Mouse (Mus musculus) MEL (cell line): Measurements from ENCODE around the gene 4930404H24Rik. TPM values are rescaled to one million over a fixed set of nuclear protein-coding genes. Genes with fewer than 3 reads are reported as not detected.

ENCODE experiments used
- DNase-seq: peaks from one replicate; pipeline ENCODE4 v3.0.0; 2011; ENCODE audit warnings: low read depth, low spot score
- H3K27ac ChIP-seq: 2 replicates; pipeline ENCODE4 v1.5.1; 2012; ENCODE audit warnings: low read depth, mild to moderate bottlenecking, control low read depth, low read length, moderate library complexity; ENCODE audit not compliant: control insufficient read depth
- H3K27me3 ChIP-seq, 2 experiments: fragments of 150-350 bp in 1 of 2; sonication (generic) in 1 of 2; 2 replicates each; pipeline ENCODE4 v1.6.1; 2012; ENCODE audit warnings: low read length in 2 of 2, mild to moderate bottlenecking in 2 of 2, improper control_type of control experiment in 1 of 2, moderate library complexity in 1 of 2; ENCODE audit not compliant: insufficient read depth in 2 of 2, control insufficient read depth in 1 of 2
- H3K36me3 ChIP-seq, 2 experiments: 2 replicates each; pipeline ENCODE4 v1.6.1; 2012 to 2014; ENCODE audit warnings: low read length in 2 of 2, improper control_type of control experiment in 1 of 2, inconsistent platforms in 1 of 2, mild to moderate bottlenecking in 1 of 2; ENCODE audit not compliant: insufficient read depth in 2 of 2, control insufficient read depth in 1 of 2
- H3K4me1 ChIP-seq, 2 experiments: fragments of 150-350 bp in 1 of 2; sonication (generic) in 1 of 2; 2 replicates each; pipeline ENCODE4 v1.6.1; 2012; ENCODE audit warnings: low read length in 2 of 2, improper control_type of control experiment in 1 of 2, mild to moderate bottlenecking in 1 of 2; ENCODE audit not compliant: insufficient read depth in 2 of 2, control insufficient read depth in 1 of 2
- H3K4me3 ChIP-seq, 2 experiments: fragments of 150-350 bp in 1 of 2; sonication (generic) in 1 of 2; 2 replicates each; pipeline ENCODE4 v1.5.1; 2012; ENCODE audit warnings: low read depth in 2 of 2, low read length in 2 of 2, mild to moderate bottlenecking in 2 of 2, moderate library complexity in 2 of 2, control low read depth in 1 of 2, improper control_type of control experiment in 1 of 2; ENCODE audit not compliant: control insufficient read depth in 1 of 2, insufficient read depth in 1 of 2
- H3K79me2 ChIP-seq: 2 replicates; pipeline ENCODE4 v1.6.1; 2012; ENCODE audit warnings: mild to moderate bottlenecking, low read length, moderate library complexity; ENCODE audit not compliant: control insufficient read depth, poor library complexity, insufficient read depth
- H3K9ac ChIP-seq: 2 replicates; pipeline ENCODE4 v1.6.1; 2012; ENCODE audit warnings: low read depth, mild to moderate bottlenecking, control low read depth, low read length, moderate library complexity; ENCODE audit not compliant: control insufficient read depth, poor library complexity, severe bottlenecking
- H3K9me3 ChIP-seq: fragments of 150-350 bp; sonication (generic); replicated peaks from 2 replicates; pipeline ENCODE4 v1.6.1; 2012; ENCODE audit warnings: mild to moderate bottlenecking, low read length, improper control_type of control experiment, moderate library complexity; ENCODE audit not compliant: insufficient read depth
- BHLHE40 ChIP-seq: IDR thresholded peaks from 2 replicates; pipeline ENCODE4 v1.6.1; 2012; ENCODE audit warnings: low read depth, mild to moderate bottlenecking, inconsistent platforms, low read length, improper control_type of control experiment, borderline replicate concordance
- CHD1 ChIP-seq: IDR thresholded peaks from 2 replicates; pipeline ENCODE4 v1.6.1; 2012; ENCODE audit warnings: low read depth, mild to moderate bottlenecking, inconsistent platforms, low read length, improper control_type of control experiment
- CHD2 ChIP-seq: IDR thresholded peaks from 2 replicates; pipeline ENCODE4 v1.6.1; 2011; ENCODE audit warnings: low read length, improper control_type of control experiment
- ELF1 ChIP-seq: IDR thresholded peaks from 2 replicates; pipeline ENCODE4 v1.6.1; 2014; ENCODE audit warnings: low read depth, mild to moderate bottlenecking, inconsistent platforms, low read length, improper control_type of control experiment, moderate library complexity
- ETS1 ChIP-seq: IDR thresholded peaks from 2 replicates; pipeline ENCODE4 v1.6.1; 2012; ENCODE audit warnings: low read depth, mild to moderate bottlenecking, inconsistent platforms, low read length, improper control_type of control experiment, moderate library complexity
- GABPA ChIP-seq: IDR thresholded peaks from 2 replicates; pipeline ENCODE4 v1.6.1; 2012; ENCODE audit warnings: low read depth, mild to moderate bottlenecking, inconsistent platforms, low read length, improper control_type of control experiment, moderate library complexity
- GATA1 ChIP-seq: IDR thresholded peaks from 2 replicates; pipeline ENCODE4 v1.6.1; 2011; ENCODE audit warnings: low read depth, low read length, improper control_type of control experiment
- HCFC1 ChIP-seq: IDR thresholded peaks from 2 replicates; pipeline ENCODE4 v1.6.1; 2012; ENCODE audit warnings: low read depth, mild to moderate bottlenecking, inconsistent platforms, low read length, improper control_type of control experiment, moderate library complexity
- KAT2A ChIP-seq: conservative IDR thresholded peaks from 2 replicates; pipeline ENCODE4 v1.6.1; 2012; ENCODE audit warnings: low read depth, low read length, improper control_type of control experiment, inconsistent platforms
- MAFK ChIP-seq: IDR thresholded peaks from 2 replicates; pipeline ENCODE4 v1.6.1; 2011; ENCODE audit warnings: low read depth, mild to moderate bottlenecking, low read length, improper control_type of control experiment, borderline replicate concordance
- MAZ ChIP-seq: IDR thresholded peaks from 2 replicates; pipeline ENCODE4 v1.6.1; 2012; ENCODE audit warnings: low read depth, mild to moderate bottlenecking, inconsistent platforms, low read length, improper control_type of control experiment
- MEF2A ChIP-seq: IDR thresholded peaks from 2 replicates; pipeline ENCODE4 v1.6.1; 2014; ENCODE audit warnings: low read depth, mild to moderate bottlenecking, inconsistent platforms, low read length, improper control_type of control experiment; ENCODE audit not compliant: poor library complexity, insufficient replicate concordance, severe bottlenecking; ENCODE audit errors: extremely low read depth
- MXI1 ChIP-seq: IDR thresholded peaks from 2 replicates; pipeline ENCODE4 v1.6.1; 2011; ENCODE audit warnings: mild to moderate bottlenecking, low read depth, low read length, improper control_type of control experiment
- MYC ChIP-seq: IDR thresholded peaks from 2 replicates; pipeline ENCODE4 v1.6.1; 2011; ENCODE audit warnings: low read depth, mild to moderate bottlenecking, low read length, improper control_type of control experiment, moderate library complexity
- NELFE ChIP-seq: IDR thresholded peaks from 2 replicates; pipeline ENCODE4 v1.6.1; 2011; ENCODE audit warnings: low read depth, low read length, improper control_type of control experiment
- NRF1 ChIP-seq: IDR thresholded peaks from 2 replicates; pipeline ENCODE4 v1.6.1; 2014; ENCODE audit warnings: low read depth, mild to moderate bottlenecking, inconsistent platforms, low read length, improper control_type of control experiment, moderate library complexity; ENCODE audit not compliant: poor library complexity, insufficient read depth, severe bottlenecking
- POLR2A ChIP-seq, 2 experiments: IDR thresholded peaks; 2 replicates each; pipeline ENCODE4 v1.6.1; 2011 to 2012; ENCODE audit warnings: low read length in 2 of 2, mild to moderate bottlenecking in 2 of 2, control low read depth in 1 of 2, improper control_type of control experiment in 1 of 2, low read depth in 1 of 2, moderate library complexity in 1 of 2; ENCODE audit not compliant: control insufficient read depth in 1 of 2, insufficient read depth in 1 of 2, poor library complexity in 1 of 2
- POLR2AphosphoS5 ChIP-seq: IDR thresholded peaks from 2 replicates; pipeline ENCODE4 v1.6.1; 2012; ENCODE audit warnings: low read depth, borderline replicate concordance, mild to moderate bottlenecking, inconsistent platforms, low read length, moderate library complexity, mixed read lengths
- RAD21 ChIP-seq: IDR thresholded peaks from 2 replicates; pipeline ENCODE4 v1.6.1; 2011; ENCODE audit warnings: mild to moderate bottlenecking, low read depth, low read length, improper control_type of control experiment
- SIN3A ChIP-seq: IDR thresholded peaks from 2 replicates; pipeline ENCODE4 v1.6.1; 2012; ENCODE audit warnings: low read length, improper control_type of control experiment, inconsistent platforms
- TBP ChIP-seq: IDR thresholded peaks from 2 replicates; pipeline ENCODE4 v1.8.0; 2011; ENCODE audit warnings: low read depth, low read length, improper control_type of control experiment
- TCF12 ChIP-seq: IDR thresholded peaks from 2 replicates; pipeline ENCODE4 v1.6.1; 2014; ENCODE audit warnings: low read depth, mild to moderate bottlenecking, inconsistent platforms, low read length, improper control_type of control experiment, moderate library complexity
- UBTF ChIP-seq: IDR thresholded peaks from 2 replicates; pipeline ENCODE4 v1.6.1; 2012; ENCODE audit warnings: low read depth, mild to moderate bottlenecking, inconsistent platforms, low read length, improper control_type of control experiment, moderate library complexity, borderline replicate concordance; ENCODE audit not compliant: insufficient read depth
- USF1 ChIP-seq: IDR thresholded peaks from 2 replicates; pipeline ENCODE4 v1.6.1; 2014; ENCODE audit warnings: low read depth, mild to moderate bottlenecking, inconsistent platforms, low read length, improper control_type of control experiment, moderate library complexity
- USF2 ChIP-seq, 2 experiments: IDR thresholded peaks; 2 replicates each; pipeline ENCODE4 v1.6.1; 2011 to 2012; ENCODE audit warnings: improper control_type of control experiment in 2 of 2, low read length in 2 of 2, borderline replicate concordance in 1 of 2, inconsistent platforms in 1 of 2, low read depth in 1 of 2, mild to moderate bottlenecking in 1 of 2; ENCODE audit not compliant: insufficient read depth in 1 of 2
- ZC3H11A ChIP-seq: IDR thresholded peaks from 2 replicates; pipeline ENCODE4 v1.6.1; 2012; ENCODE audit warnings: low read depth, mild to moderate bottlenecking, inconsistent platforms, low read length, improper control_type of control experiment
- ZKSCAN1 ChIP-seq: IDR thresholded peaks from 2 replicates; pipeline ENCODE4 v1.6.1; 2012; ENCODE audit warnings: low read depth, mild to moderate bottlenecking, inconsistent platforms, low read length, improper control_type of control experiment, moderate library complexity
- ZNF384 ChIP-seq: IDR thresholded peaks from 2 replicates; pipeline ENCODE4 v1.6.1; 2012; ENCODE audit warnings: low read depth, mild to moderate bottlenecking, inconsistent platforms, low read length, improper control_type of control experiment
- polyA plus RNA-seq, 2 experiments: library from polyadenylated mRNA; stranded (reverse) in 1 of 2; unstranded in 1 of 2; fragments of >175 nt in 1 of 2; fragments of >200 nt in 1 of 2; gene quantifications; 2 replicates each; pipeline versions ENCODE4 v1.2.1 to v1.2.4; 2012; ENCODE audit warnings: low replicate concordance in 2 of 2, low read depth in 1 of 2; ENCODE audit not compliant: insufficient read length in 2 of 2, insufficient read depth in 1 of 2, missing spikeins in 1 of 2
- total RNA-seq: library from RNA; depleted of rRNA; stranded (reverse); fragments of 300-350 nt; gene quantifications from 2 replicates; pipeline ENCODE4 v1.2.3, GENCODE M21; 2012

4930404H24Rik gene
- total and polyA plus RNA-seq, 3 experiments, result 0.24 TPM; not detected in 2

- H3K4me1 ChIP-seq, result peaks cover 13 to 29% of the 10 kb centered on the region in 2 experiments
- no peaks in the 10 kb centered on the region for H3K27me3 ChIP-seq
Measured at GRCm38 (mm10) chr2:153481108-153481860, 11.3 kb upstream of the 4930404H24Rik start.

GRCm38 (mm10) chr2:153481861-153482120 lies 10.8 kb upstream of the 4930404H24Rik start:
- Histone ChIP-seq H3K27ac (no peak overlapping the region), H3K79me2 (no peaks in the 10 kb centered on the region), H3K9ac (no peak overlapping the region), H3K4me1 (peaks cover 13 to 29% of the 10 kb centered on the region in 2 experiments), H3K27me3 (no peaks in the 10 kb centered on the region), H3K9me3 (no peaks in the 10 kb centered on the region), H3K4me3 (no peak overlapping the region), H3K36me3 (peaks cover 2 to 25% of the 10 kb centered on the region in 2 experiments; a peak in 3 of 4 replicates)
- TF ChIP-seq GABPA (no peak), UBTF (no peak), MXI1 (no peak), MAFK (no peak), KAT2A (no peak), CHD2 (no peak), NRF1 (no peak), ZC3H11A (no peak), USF1 (no peak), USF2 (IDR thresholded peaks at IDR 0.05; ENCODE audit: borderline replicate concordance in 1 of 2, insufficient read depth in 1 of 2, low read depth in 1 of 2, low read length in 2 of 2) (no peak), HCFC1 (no peak), POLR2A (IDR thresholded peaks at IDR 0.05; ENCODE audit: control insufficient read depth in 1 of 2, insufficient read depth in 1 of 2, low read depth in 1 of 2, low read length in 2 of 2, poor library complexity in 1 of 2) (no peak), CHD1 (no peak), TCF12 (no peak), MYC (no peak), BHLHE40 (no peak), RAD21 (no peak), ZNF384 (no peak)
- no peak for DNase-seq

More at GRCm38 (mm10) chr2:153481108-153481860, 11.3 kb upstream of the 4930404H24Rik start:
- TF ChIP-seq GATA1 (no peak), GABPA (no peak), MAFK (no peak), TBP (no peak), ETS1 (no peak), BHLHE40 (no peak), NELFE (no peak), ELF1 (no peak), ZKSCAN1 (no peak), ZC3H11A (no peak), POLR2AphosphoS5 (no peak), TCF12 (no peak), SIN3A (no peak), MYC (no peak), MAZ (no peak), MEF2A (no peak), ZNF384 (no peak), CHD1 (no peak)
- no peak for DNase-seq
- H3K27ac ChIP-seq, result no peak overlapping the region
- H3K36me3 ChIP-seq, result peaks cover 2 to 25% of the 10 kb centered on the region in 2 experiments; a peak in 3 of 4 replicates
- H3K9me3 ChIP-seq, result no peaks in the 10 kb centered on the region
- H3K4me3 ChIP-seq, result no peak overlapping the region
- H3K79me2 ChIP-seq, result no peaks in the 10 kb centered on the region
- no peak overlapping the region for H3K9ac ChIP-seq
